Mouse (Mus musculus): Measurements from ENCODE around the gene Rnf40. TPM values are rescaled to one million over a fixed set of nuclear protein-coding genes. Genes with fewer than 3 reads are reported as not detected.

Gene Rnf40
- total and polyA plus RNA-seq, 3 experiments, result 39.3 to 73.0 (median 48.6) TPM

GRCm38 (mm10) chr7:127561340-127561858 is 27.2 kb upstream of the Rnf40 start, which contains the start of gene Tmem265:
Gene Tmem265, plus strand, starts transcription at chr7:127561390.
- Histone ChIP-seq H3K27me3 (replicated peaks) (no peaks in the 10 kb centered on the region), H3K4me3 (replicated peaks in 1 of 3; ENCODE audit: low read depth in 2 of 3, low read length in 2 of 3, poor library complexity in 1 of 3) (no peak within 1 kb of the TSS), H3K4me1 (ENCODE audit: control insufficient read depth in 1 of 2, insufficient read depth in 2 of 2) (no peaks in the 10 kb centered on the region; a peak in 1 of 4 replicates), H3K4me2 (ENCODE audit: insufficient read depth, low read depth, poor library complexity, severe bottlenecking) (no peak within 1 kb of the TSS), H3K27ac (ENCODE audit: insufficient read depth, low read depth) (no peak within 1 kb of the TSS), H3K36me3 (replicated peaks in 1 of 2; ENCODE audit: control insufficient read depth in 1 of 2, insufficient read depth in 1 of 2, low read length in 1 of 2) (peaks cover 48 to 84% of the 10 kb centered on the region in 2 experiments), H3K9ac (ENCODE audit: insufficient read depth, low read depth) (no peak within 1 kb of the TSS), H3K9me3 (replicated peaks; ENCODE audit: low read length) (no peaks in the 10 kb centered on the region), H3K79me2 (replicated peaks; ENCODE audit: control insufficient read depth, extremely low read depth, insufficient read depth, poor library complexity, severe bottlenecking) (no peaks in the 10 kb centered on the region)
- dilution Hi-C loops (cut with MboI; ENCODE audit: extremely low pct_ligation_motif_present, extremely low pct_unique_long_range_greater_than_20kb, low sequenced_read_pairs) (no loop called here), in situ Hi-C loops (cut with MboI; ENCODE audit: low pct_ligation_motif_present, low pct_unique_long_range_greater_than_20kb, low sequenced_read_pairs) (loop anchor here (5.0 kb wide), 1 partner anchor 34 kb away; no protein-coding TSS in a partner anchor)
- TF ChIP-seq ETS1 (conservative IDR thresholded peaks at IDR 0.05; ENCODE audit: low read depth, low read length) (no peak), USF2 (conservative IDR thresholded peaks at IDR 0.05; ENCODE audit: low read depth, low read length) (no peak), IRF4 (IDR thresholded peaks at IDR 0.05; ENCODE audit: low read depth, low read length) (no peak), KAT2A (IDR thresholded peaks at IDR 0.05; ENCODE audit: insufficient replicate concordance, low read length) (no peak), JUN (IDR thresholded peaks at IDR 0.05; ENCODE audit: insufficient read depth, low read depth, low read length) (no peak), EP300 (IDR thresholded peaks at IDR 0.05; ENCODE audit: low read length) (no peak), GABPA (IDR thresholded peaks at IDR 0.05; ENCODE audit: insufficient replicate concordance, low read depth, low read length) (no peak), CHD2 (IDR thresholded peaks at IDR 0.05; ENCODE audit: low read length) (no peak), MAZ (IDR thresholded peaks at IDR 0.05; ENCODE audit: low read depth, low read length) (no peak), NELFE (IDR thresholded peaks at IDR 0.05; ENCODE audit: low read depth, low read length) (no peak), ELF1 (IDR thresholded peaks at IDR 0.05; ENCODE audit: low read depth, low read length) (no peak), NRF1 (IDR thresholded peaks at IDR 0.05; ENCODE audit: low read depth, low read length) (no peak)
- DNase-seq (ENCODE audit: extremely low read depth), result no peak

GRCm38 (mm10) chr7:127564381-127565150 is 24.0 kb upstream of the Rnf40 start:
- no peak overlapping the region for H3K4me3 ChIP-seq (replicated peaks in 1 of 3; ENCODE audit: low read depth in 2 of 3, low read length in 2 of 3, poor library complexity in 1 of 3)
- no peaks in the 10 kb centered on the region for H3K9me3 ChIP-seq (replicated peaks; ENCODE audit: low read length)
- no peaks in the 10 kb centered on the region for H3K27me3 ChIP-seq (replicated peaks)
- in situ Hi-C loops (cut with MboI; ENCODE audit: low pct_ligation_motif_present, low pct_unique_long_range_greater_than_20kb, low sequenced_read_pairs) (loop anchor here (5.0 kb wide), 1 partner anchor 37 kb away; no protein-coding TSS in a partner anchor), dilution Hi-C loops (cut with MboI; ENCODE audit: extremely low pct_ligation_motif_present, extremely low pct_unique_long_range_greater_than_20kb, low sequenced_read_pairs) (no loop called here)
- TF ChIP-seq BHLHE40 (IDR thresholded peaks at IDR 0.05; ENCODE audit: low read depth, low read length) (no peak), EP300 (IDR thresholded peaks at IDR 0.05; ENCODE audit: low read length) (no peak), MYC (IDR thresholded peaks at IDR 0.05; ENCODE audit: low read depth, low read length) (no peak), USF1 (IDR thresholded peaks at IDR 0.05; ENCODE audit: low read depth, low read length) (no peak), MXI1 (IDR thresholded peaks at IDR 0.05; ENCODE audit: low read depth, low read length) (no peak), CHD2 (IDR thresholded peaks at IDR 0.05; ENCODE audit: low read length) (no peak), ELF1 (IDR thresholded peaks at IDR 0.05; ENCODE audit: low read depth, low read length) (no peak), POLR2AphosphoS2 (IDR thresholded peaks at IDR 0.05; ENCODE audit: low read depth, low read length) (no peak), ETS1 (conservative IDR thresholded peaks at IDR 0.05; ENCODE audit: low read depth, low read length) (no peak), NELFE (IDR thresholded peaks at IDR 0.05; ENCODE audit: low read depth, low read length) (no peak)
- no peak overlapping the region for H3K27ac ChIP-seq (ENCODE audit: insufficient read depth, low read depth)
- H3K36me3 ChIP-seq (replicated peaks in 1 of 2; ENCODE audit: control insufficient read depth in 1 of 2, insufficient read depth in 1 of 2, low read length in 1 of 2), result peaks cover 33 to 77% of the 10 kb centered on the region in 2 experiments
- DNase-seq (ENCODE audit: extremely low read depth), result no peak
- no peak overlapping the region for H3K4me2 ChIP-seq (ENCODE audit: insufficient read depth, low read depth, poor library complexity, severe bottlenecking)
- no peak overlapping the region for H3K9ac ChIP-seq (ENCODE audit: insufficient read depth, low read depth)
- H3K79me2 ChIP-seq (replicated peaks; ENCODE audit: control insufficient read depth, extremely low read depth, insufficient read depth, poor library complexity, severe bottlenecking), result no peaks in the 10 kb centered on the region
- peaks cover 0 to 8% of the 10 kb centered on the region in 2 experiments; a peak in 1 of 4 replicates for H3K4me1 ChIP-seq (ENCODE audit: control insufficient read depth in 1 of 2, insufficient read depth in 2 of 2)
